Mouse (Mus musculus): ENCODE measurements at regions not wholly inside any gene's neighbourhood (a gene's known extent, or its start where the extent isn't known, plus 50 kb on each side); places are given as distances from the start of the nearest gene placed in this dataset.
A peak's percentile ranks its signal among the peaks of the same experiment; 100 is the strongest.

DNA sequence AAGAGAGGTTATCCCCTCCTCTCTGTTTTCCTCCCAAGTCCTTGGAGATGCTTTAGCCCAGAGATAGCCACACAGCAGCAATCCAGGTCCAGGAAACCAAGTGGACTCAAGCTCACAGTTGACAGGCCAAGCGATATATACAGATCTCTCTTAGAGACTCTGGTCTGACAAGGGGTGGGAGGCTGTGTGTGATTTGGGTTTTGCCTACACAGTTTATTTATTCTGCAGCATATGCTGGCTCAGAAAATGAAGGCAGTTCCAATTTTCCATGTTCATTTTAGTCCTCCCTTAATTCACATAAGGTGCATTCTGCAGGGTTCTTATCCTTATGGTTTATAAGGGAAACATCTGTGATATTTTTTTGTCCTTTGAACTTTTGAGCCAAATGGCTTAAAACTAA is 595.0 kb upstream of the Apob start:
- intact Hi-C loops (cut with DNase I), result no loop called here
- DNase-seq, result no peak

DNA sequence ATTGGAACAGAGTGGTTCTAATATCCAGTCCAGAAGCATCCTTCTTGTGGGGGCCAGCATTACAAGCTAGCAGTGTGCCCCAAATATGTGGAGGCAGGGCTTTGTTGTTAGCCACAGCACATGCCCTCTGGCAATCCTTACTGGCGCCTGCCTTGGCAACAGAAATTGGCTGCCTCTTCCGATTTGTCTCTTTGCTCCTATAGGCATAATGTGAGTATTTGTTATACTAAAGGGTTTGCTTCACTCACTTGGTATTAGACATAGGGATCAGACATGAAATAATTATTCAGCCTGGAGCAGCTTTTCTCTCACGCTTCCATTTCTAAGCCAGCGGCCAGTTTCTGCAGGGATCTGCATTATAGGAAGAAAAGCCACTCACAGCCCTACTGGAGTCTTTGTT is 573.6 kb upstream of the Apob start:
- no peak for DNase-seq
- intact Hi-C loops (cut with DNase I), result no loop called here

DNA sequence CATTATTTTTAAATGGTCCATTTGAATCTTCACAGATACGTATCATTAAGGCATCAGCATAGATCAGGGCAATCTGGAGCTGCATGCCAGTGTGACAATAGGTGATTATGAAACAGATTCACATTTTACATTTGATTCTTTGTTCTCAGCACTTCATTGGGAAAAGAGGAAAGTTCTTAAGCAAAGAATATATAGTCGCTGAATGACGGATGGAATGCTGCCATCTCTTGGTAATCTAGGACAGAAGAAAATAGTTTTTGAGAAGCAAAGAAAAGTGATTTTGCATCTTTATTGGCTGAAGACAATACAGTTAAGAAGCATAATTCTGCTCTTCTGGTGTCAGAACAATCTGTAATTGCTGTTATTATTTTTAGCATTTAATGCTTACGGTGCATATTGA is 565.6 kb upstream of the Apob start:
- intact Hi-C loops (cut with DNase I), result no loop called here
- DNase-seq, result no peak

DNA sequence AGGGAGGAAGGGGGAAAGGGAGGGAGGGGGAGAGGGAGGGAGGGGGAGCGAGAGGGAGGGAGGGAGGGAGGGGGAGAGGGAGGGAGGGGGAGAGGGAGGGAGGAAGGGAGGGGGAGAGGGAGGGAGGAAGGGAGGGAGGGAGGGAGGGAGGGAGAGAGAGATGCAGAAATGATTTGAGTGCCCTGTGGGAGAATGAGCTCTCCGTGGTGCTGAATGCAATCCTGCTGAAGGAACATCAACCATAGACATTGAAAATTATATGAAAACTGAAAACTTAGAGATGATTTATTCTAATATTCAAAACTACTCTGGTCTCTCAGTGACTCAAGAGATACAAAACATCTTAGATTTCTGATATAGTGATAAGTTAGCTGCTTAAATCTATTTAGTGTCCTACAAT is 557.2 kb upstream of the Apob start:
- intact Hi-C loops (cut with DNase I), result no loop called here
- peak in 1 of 2 experiments; percentile 4 for DNase-seq

DNA sequence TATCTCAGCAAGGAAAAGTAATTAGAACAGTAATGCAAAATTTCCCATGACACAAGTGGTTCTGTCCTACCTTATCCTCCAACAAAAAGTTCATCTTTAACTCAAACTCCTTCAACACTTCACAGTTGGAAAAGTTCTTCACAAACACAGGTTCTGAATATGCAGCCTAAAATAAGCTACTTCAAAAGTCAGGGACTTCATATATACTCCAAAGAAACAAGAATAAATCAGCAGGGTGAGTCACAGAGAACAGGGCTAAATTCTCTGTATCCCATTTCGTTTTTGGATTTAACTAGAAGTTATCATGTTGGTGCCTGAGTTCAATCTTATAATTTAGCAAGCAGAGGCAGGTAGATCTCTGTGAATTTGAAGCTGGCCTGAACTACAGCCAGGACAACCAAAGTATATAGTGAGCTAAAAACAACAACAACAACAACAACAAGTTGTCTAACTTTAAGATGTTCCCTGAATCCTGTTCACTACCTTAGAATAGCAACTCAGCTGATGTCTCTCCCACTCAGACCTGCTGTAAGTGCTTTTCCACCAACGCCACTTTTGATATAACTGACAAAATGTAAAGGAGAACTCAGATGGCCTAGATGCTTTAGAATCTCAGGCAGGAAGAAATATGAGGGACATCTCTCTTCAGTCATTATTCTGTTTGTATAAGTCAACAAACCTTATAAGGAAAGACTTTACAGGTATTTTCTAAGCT is 555.5 kb upstream of the Apob start:
- intact Hi-C loops (cut with DNase I), result no loop called here
- no peak for DNase-seq

DNA sequence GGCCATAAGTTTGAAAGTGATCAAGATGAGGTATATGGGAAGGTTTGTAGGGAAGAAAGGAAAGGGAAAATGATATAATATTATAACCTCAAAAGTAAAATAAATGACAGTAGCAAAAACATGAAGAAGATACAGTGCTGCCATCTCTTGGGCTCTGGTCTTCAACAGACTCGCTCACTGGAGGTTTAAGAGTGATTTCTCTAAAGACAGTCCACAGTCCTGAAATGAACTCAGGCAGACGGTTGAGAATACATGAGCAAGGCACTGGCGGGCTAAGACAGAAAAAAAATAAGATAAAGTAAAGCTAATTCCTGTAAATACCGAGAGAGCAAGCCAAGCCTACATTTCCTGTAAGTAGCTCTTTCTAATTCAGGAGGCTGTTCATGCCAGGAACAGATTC is 546.5 kb upstream of the Apob start:
- intact Hi-C loops (cut with DNase I), result no loop called here
- DNase-seq, result no peak

DNA sequence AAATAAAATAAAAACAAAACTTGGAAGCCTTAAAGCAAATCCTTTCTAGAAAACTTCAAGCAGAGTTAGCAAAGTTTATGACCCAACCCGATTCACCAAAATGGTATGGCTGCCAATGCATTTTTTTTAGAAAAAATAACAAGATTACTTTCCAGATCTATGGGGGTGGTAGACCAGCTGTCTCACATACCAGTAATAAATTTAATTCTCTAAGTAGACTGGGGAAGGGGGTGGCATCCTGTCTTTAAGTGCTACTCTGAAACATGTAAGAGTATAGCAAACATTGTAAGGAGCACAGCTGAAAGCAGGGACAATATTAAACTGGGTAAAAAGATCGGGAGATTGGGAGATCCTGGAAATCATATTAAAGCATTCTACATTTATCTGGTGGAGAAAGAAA is 532.2 kb upstream of the Apob start:
- intact Hi-C loops (cut with DNase I), result no loop called here
- DNase-seq, result no peak

DNA sequence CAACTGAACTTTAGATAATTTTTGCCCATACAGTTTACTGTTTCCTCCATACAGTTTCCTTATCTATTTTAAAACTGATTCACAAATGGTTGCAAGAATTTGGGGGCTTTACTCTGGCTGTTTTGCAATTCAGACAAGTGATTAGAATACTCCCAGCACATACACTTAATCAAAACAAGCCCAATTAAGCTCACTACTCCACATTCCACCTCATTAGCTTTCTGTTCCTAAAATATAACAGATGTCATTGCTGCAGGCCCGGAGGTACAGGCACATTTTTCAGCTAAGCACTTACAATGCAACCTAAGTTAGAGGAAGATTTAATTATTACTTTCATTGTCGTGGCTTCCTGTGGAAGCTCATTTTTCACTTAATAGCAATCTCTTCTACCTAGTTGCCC is 526.9 kb upstream of the Apob start:
- intact Hi-C loops (cut with DNase I), result no loop called here
- no peak for DNase-seq

DNA sequence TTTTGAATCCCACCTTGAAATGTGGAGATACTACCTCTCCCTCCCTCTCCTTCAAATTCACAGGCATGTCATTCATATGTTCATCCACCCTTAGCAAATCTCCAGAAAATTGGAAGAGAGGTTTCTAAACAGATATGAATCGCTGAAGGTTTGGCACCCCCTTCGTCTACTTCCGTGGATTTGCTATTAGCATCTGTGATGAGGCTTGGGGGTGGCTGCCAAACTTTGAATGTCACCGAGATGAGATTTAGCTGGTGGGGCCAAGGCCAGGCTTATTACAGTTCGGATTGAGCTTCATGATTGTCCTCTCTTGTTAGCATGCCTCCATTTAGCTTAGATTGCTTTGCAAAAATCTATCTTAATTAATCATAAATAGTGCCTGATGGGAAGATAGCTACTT is 520.4 kb upstream of the Apob start:
- intact Hi-C loops (cut with DNase I), result no loop called here
- DNase-seq, result no peak

DNA sequence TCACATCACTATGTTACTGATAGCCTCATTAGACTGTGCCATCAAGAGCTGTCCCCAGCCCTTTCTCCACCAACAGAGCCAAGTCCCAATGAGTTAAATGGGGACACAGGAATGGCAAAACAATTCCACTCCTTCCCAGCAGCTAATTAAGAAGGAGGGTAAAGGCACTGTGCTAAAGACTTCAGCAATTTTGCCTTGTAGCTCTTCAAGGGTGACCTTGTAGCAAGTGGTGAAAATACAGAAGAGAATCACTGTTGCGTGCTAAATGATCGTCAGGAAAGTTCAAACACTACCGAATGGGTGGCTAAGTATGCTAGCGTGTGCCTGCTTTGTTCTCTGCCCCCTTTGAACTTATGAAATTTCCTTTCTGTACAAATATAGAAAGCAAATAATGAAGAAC is 519.9 kb upstream of the Apob start:
- intact Hi-C loops (cut with DNase I), result no loop called here
- no peak for DNase-seq

DNA sequence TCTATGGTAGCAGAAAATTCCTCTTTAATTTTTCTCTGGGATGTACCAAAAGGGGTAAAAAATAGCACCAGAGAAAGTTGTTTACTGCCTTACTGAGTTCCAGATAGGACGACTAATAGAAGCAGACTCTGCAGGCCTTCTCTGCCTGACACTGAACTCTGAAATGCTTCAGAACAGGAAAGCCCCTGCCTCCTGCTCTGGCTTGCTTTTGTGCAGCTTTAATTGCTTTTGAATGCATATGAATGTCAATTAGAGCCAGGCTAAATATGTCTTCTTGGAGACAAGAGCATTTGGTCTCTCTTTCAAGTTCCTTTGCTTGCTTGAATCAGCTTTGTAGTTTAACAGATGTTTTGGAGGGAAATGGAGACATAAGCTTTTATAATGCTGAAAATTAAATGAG is 512.5 kb upstream of the Apob start:
- no peak for DNase-seq
- intact Hi-C loops (cut with DNase I), result no loop called here

DNA sequence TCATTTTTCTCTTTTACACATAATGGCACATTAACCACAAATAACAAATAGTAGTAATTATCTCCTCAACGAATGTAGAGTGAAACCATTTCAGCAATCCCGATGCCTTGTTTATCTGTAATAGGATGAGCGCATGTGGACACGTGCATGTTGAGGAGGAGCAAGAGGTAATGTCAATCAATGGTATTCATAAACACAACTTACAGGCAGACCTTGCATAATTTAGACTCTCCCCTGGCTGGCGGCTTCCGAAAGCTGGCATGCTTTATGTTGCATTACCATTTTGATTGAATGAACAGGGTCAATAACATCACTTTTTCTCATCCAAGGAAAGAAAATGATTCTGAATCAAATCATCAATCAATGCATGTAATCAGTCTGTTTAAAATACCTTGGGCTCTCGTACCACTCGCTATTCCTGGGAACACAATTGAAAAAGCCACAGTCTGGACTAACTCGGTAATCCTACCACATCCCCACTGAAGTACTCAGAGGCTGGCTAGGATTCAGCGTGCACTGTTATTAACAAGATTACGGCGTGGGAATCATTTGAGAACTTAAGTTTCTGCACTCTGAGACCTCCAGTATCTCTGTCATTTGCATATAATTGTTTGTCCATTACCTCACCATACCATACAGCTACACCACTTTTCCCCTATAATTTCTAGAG is 464.7 kb upstream of the Apob start:
- DNase-seq, result no peak
- intact Hi-C loops (cut with DNase I), result no loop called here

DNA sequence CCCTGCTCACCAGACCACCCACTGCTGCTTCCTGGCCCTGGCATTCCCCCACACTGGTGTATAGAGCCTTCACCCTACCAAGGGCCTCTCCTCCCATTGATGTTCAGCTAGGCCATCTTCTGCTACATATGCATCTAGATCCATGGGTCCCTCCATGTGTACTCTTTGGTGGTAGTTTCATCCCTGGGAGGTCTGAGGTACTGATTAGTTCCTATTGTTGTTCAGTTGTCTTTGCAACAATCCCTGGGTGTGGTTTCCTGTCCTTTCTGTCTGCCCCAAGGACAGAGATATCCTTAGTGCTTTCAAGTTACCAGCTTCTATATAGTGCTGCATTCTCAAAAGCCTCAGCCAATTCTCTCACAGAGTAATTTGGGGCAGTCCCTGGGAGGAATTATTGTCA is 440.1 kb upstream of the Apob start:
- intact Hi-C loops (cut with DNase I), result no loop called here
- DNase-seq, result no peak

DNA sequence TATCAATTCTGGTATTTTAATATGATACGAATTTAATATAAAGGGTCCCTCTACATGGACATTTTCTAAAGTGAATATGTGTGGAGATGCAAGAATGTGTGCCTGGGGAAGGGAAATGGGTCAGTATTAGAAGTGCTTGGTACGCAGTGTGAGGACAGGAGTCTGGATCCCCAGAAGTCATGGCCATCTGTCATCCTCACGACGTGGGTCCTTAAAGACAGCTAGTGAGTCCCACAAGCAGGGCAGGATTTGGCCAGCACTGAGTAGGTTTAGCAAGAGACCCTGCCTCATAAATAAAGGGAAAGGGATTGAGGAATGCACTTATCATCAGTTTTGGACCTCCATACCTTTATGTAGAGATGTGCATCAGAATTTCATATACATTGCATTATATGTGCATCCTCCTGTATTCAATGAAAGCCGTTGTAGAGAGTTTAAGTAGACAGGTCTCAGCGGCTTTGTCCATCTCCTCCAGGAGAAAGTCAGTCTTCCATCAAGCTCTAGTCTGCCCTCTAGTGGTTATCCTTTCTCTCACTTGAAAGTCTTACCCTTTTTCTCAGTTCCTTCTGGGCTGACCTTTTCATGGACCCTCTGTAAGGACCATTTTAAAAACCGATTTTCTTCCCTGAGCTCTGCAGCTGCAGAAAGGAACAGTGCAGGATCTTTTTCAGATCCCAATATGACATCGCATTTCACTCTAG is 434.0 kb upstream of the Apob start:
- intact Hi-C loops (cut with DNase I), result loop anchor here (10.0 kb wide), 1 partner anchor 231 kb away; no protein-coding TSS in a partner anchor
- peak in 1 of 2 experiments; percentile 6 for DNase-seq

DNA sequence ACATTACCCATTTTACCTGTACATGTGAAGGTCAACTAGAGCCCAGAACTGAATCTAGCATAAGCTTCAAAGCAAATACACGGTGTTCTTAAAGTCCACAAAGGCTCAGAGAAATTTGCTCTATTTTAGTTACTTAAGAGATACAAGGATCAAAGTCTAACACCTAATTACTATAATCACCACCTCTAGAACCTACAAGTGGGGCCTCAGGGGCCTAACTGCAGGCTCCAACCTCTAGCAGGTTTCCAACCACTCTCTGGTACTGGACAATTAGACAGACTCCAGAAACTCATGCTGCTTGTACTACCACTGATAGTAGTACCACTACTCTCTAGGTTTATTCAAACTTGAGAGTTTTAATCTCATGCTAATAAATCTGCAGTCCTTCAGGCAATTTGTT is 428.7 kb upstream of the Apob start:
- intact Hi-C loops (cut with DNase I), result loop anchor here (10.0 kb wide), 1 partner anchor 226 kb away; no protein-coding TSS in a partner anchor

DNA sequence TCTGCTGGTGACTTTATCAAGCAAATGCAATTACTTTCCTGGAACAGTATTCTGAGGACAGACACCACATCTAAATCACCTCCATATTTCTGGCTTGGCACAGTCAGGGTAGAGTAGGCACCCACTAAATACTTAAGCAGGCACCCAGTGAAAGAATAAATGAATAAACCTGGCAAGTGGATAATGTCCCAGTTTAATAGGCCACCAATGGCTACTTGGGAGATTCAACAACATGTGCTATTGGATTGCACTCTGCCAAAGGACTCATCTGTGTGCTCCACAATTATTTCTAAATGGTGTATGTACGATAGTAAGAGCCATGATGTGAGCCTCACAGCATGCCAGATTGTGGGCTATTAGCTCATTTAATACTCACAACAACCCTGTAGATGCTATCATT is 417.2 kb upstream of the Apob start:
- no peak for DNase-seq

More for the DNA sequence above, 428.7 kb upstream of the Apob start:
- DNase-seq, result no peak

DNA sequence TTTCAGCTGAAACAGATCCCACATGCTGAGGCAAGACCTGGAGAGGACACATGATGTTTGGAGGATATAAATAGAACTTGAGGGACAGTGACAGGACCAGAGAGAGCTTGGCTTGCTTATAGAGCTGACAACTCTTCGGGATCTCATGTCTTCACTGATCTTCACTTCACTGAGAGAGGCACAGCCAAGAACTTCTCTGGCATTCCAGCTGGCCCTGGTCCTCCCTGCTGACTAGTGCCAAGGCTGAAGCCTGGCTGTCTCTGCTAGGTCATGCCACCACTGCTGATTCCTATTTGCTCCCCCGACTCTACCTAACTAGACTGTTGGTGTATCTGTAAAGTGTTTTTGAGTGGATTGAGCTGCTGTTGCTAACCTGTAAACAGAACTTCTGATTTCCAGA is 401.4 kb upstream of the Apob start:
- intact Hi-C loops (cut with DNase I), result no loop called here
- DNase-seq, result peak in 1 of 2 experiments; percentile 2

More for the DNA sequence above, 417.2 kb upstream of the Apob start:
- intact Hi-C loops (cut with DNase I), result no loop called here

DNA sequence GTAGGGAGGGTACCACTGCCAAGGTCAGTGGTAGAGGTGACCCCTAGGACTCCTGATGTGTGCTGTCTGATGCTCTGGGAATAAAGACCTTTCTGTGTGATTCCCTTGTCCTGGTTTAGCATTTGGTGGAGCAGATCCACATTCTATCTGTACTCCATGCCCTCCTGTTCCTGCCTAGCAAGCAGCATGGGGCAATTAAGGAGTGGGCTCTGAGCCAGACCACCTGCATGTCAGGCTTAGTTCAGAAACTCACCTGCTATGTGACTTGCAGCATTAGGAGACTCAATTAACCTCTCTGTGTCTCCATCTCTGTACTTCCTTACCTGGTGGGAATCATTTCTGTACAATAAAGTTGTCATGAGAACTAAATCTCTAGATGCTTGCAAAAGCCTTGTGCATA is 389.9 kb upstream of the Apob start:
- no peak for DNase-seq

DNA sequence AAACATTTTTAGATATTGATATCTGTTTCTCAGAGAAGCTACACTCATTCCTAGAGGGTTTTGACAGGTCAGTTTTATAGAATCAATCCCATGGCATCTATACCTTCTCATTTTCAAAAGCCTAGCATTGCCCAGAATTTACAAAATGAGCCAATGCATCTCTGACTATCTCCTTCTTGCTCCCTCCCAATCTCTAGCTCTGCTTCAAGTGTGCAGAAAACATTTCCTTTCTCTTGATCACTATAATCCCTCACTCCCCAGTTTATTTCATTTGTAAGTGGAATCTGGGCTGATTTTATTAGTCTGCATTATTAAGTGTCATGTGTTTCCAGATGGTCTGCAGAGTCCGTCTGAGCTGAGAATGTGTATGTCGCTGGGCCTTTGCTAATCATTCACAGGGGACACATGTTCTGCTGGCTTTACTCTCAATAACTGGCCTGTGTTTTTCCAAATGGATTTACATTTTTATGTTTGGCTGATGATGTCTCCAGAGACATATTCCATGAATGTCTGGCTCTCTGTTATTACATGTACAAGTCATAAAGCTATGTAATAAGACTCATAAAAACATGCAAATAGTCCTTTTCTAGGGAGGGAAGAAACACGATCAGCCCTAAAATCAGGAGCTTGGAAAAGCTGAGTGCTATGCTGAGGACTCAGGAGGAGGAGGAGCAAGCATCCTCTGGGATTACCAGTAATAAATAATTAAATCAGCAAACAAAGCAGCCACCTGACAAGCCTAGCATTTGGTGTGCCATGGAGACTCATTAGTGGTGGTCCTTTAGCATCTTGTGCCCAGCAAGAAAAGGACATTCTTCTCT is 366.0 kb upstream of the Apob start:
- DNase-seq, result no peak
- intact Hi-C loops (cut with DNase I), result no loop called here

More for the DNA sequence above, 389.9 kb upstream of the Apob start:
- intact Hi-C loops (cut with DNase I), result no loop called here

DNA sequence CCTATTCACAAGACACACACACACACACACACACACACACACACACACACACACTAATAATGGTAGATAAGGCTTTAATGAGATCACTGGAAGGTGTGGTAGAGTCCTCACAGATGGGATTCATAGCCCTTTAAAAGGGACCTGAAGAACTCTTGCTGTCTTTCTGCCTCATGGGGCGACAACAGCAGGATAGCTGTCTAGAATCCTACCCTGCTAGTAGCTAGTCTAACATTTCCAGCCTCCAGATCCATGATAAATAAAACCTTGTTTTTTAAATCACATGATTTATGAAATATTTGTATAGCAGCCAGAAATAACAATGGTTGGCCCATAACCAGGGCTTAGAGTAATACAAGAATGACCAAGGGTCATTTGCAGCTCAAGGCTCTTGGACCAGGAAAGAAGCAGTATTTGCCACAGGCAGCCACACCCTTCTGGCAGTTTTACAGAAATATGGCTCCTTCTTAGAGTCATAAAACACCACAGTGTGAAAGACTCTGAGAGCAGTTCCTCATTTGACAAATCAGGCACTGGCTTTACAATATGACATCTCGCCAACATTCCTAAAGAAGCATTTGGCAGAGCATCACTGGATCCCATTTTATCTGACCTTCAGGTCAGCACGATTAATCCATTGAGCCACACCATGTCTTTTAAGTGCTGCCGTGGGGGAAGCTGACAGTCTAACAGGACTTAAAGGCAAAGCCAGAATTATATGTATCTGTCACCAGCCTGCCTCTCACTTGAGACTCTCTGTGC is 340.9 kb upstream of the Apob start:
- DNase-seq, result peak in 1 of 2 experiments; percentile 25
- intact Hi-C loops (cut with DNase I), result no loop called here
